Mouse (Mus musculus) hematopoietic stem cell, adult 5-6 weeks (primary cell): ENCODE results near the gene Btf3. TPM values are rescaled to one million over a fixed set of nuclear protein-coding genes. Genes with fewer than 3 reads are reported as not detected.

Source experiments
- ATAC-seq, 2 experiments: fragments of 125-278 bp in 1 of 2; replicated peaks in 1 of 2; 2 replicates each; pipeline ENCODE4 v1.8.0; 2016 to 2017; ENCODE audit warnings: inconsistent platforms in 2 of 2, mild to moderate bottlenecking in 2 of 2, moderate number of reproducible peaks in 2 of 2, low read depth in 1 of 2, moderate TSS enrichment in 1 of 2; ENCODE audit not compliant: low FRiP score in 2 of 2, poor library complexity in 2 of 2, severe bottlenecking in 2 of 2, insufficient read depth in 1 of 2, low TSS enrichment in 1 of 2
- total RNA-seq: library from RNA; stranded (forward); fragments of 172-1452, 232-1000 nt; gene quantifications from 2 replicates; pipeline ENCODE4 v1.2.3, GENCODE M21; 2017

The Btf3 gene
- 1,706 and 2,199 TPM in 2 replicates for total RNA-seq

- ATAC-seq = peak; percentile 87 to 93
Observed at GRCm38 (mm10) chr13:98316480-98317245, at the start of gene Btf3. Gene Btf3 (minus strand): TSS chr13:98317006.

GRCm38 (mm10) chr13:98365766-98366421 is 49.1 kb upstream of the Btf3 start:
- ATAC-seq = no peak

GRCm38 (mm10) chr13:98365081-98365480 is 48.3 kb upstream of the Btf3 start:
- ATAC-seq = no peak

GRCm38 (mm10) chr13:98363046-98363445 is 46.2 kb upstream of the Btf3 start:
- ATAC-seq = no peak

GRCm38 (mm10) chr13:98361161-98361560 is 44.4 kb upstream of the Btf3 start:
- no peak for ATAC-seq

GRCm38 (mm10) chr13:98360391-98360790 is 43.6 kb upstream of the Btf3 start:
- no peak for ATAC-seq

- no peak for ATAC-seq
Observed at GRCm38 (mm10) chr13:98359337-98359736, 42.5 kb upstream of the Btf3 start.

GRCm38 (mm10) chr13:98358424-98359181 is 41.8 kb upstream of the Btf3 start:
- no peak for ATAC-seq

GRCm38 (mm10) chr13:98357433-98358423 is 40.9 kb upstream of the Btf3 start:
- no peak for ATAC-seq

- ATAC-seq = no peak
Observed at GRCm38 (mm10) chr13:98356973-98357425, 40.2 kb upstream of the Btf3 start.

- ATAC-seq = no peak
Observed at GRCm38 (mm10) chr13:98356176-98356972, 39.6 kb upstream of the Btf3 start.

- no peak for ATAC-seq
Observed at GRCm38 (mm10) chr13:98355559-98356111, 38.8 kb upstream of the Btf3 start.

GRCm38 (mm10) chr13:98354871-98355558 is 38.2 kb upstream of the Btf3 start:
- no peak for ATAC-seq

- ATAC-seq = peak; percentile 58 to 75; a peak in 3 of 4 replicates
Observed at GRCm38 (mm10) chr13:98354090-98354801, 37.4 kb upstream of the Btf3 start, which contains the start of gene Foxd1. Gene Foxd1 (plus strand): TSS chr13:98354242.

- peak in 1 of 2 experiments; percentile 3; a peak in 2 of 4 replicates for ATAC-seq
Observed at GRCm38 (mm10) chr13:98353709-98354089, 36.9 kb upstream of the Btf3 start.
